Mouse (Mus musculus): ENCODE results near the gene Farsa. TPM values are rescaled to one million over a fixed set of nuclear protein-coding genes. Genes with fewer than 3 reads are reported as not detected.
A peak's percentile ranks its signal among the peaks of the same experiment; 100 is the strongest.

Gene Farsa
- total RNA-seq, 2 experiments from 2014 or later, result 23.8 to 24.9 TPM

GRCm38 (mm10) chr8:84910551-84910950, 53.8 kb downstream of the Farsa start:
- no peak overlapping the region for H3K27ac ChIP-seq
- no peak for DNase-seq
- intact Hi-C loops (cut with DNase I), result no loop called here
- TF ChIP-seq CTCF (IDR thresholded peaks at IDR 0.05), result no peak
- H3K4me3 ChIP-seq, result no peak overlapping the region

DNA sequence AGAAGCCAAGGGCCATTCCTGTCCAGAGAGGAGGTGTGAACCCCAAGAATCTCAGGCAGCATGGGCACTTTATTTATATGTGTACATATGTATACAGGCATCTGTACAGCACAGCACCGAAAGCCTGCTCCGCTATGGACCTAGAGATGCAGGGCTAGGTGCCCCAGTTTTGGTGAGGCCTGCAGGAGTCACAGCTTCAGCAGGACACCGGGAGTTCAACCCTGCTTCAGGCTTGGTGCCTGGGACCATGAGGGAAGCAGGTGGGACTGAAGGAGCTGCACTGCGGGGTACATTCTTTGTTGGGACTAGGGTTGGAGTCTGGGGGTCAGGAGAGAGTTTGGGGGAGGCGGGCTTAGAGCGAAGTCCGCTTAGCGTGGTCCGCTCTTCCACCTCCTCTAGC, 55.1 kb downstream of the Farsa start:
- TF ChIP-seq CTCF (IDR thresholded peaks at IDR 0.05), result no peak
- intact Hi-C loops (cut with DNase I), result no loop called here
- H3K4me3 ChIP-seq, result no peak overlapping the region
- no peak overlapping the region for H3K27ac ChIP-seq
- DNase-seq, result no peak

GRCm38 (mm10) chr8:84912391-84912790, 55.6 kb downstream of the Farsa start:
- no peak for DNase-seq
- peak overlapping the region; percentile 57 for H3K27ac ChIP-seq
- TF ChIP-seq CTCF (IDR thresholded peaks at IDR 0.05), result no peak
- peak overlapping the region; percentile 77 for H3K4me3 ChIP-seq
- intact Hi-C loops (cut with DNase I), result no loop called here

DNA sequence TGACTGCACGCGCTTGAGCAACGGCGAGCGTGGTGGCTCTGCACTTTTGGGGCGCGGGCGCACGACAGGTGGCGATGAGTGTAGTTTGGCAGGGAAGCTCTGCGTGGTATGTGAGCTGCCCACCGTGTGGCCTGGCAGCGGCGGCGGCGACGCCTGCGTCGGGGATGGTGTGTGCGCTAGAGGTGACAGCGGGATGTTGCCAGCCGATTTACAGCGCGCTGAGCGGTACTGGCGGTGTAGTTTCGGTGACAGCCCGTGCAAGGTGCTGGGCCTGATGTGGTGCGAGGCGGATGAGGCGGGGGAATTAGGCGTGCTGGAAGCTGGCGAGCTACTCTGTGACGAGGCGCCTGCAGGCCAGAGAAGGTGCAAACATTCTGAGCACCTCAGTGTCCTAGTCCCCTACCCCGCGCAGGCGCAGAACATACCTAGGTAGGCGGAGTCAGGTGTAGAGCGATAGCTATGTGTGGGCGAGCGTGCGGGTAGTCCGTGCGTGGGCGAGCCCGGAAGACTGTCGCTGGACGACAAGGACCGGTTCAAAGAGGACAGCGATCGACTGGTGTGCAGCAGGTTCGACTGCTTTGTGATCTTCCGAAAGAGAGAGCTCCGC, 56.2 kb downstream of the Farsa start:
- TF ChIP-seq CTCF (IDR thresholded peaks at IDR 0.05), result no peak; the same call in 1 of the 2 replicates
- H3K4me3 ChIP-seq, result peak overlapping the region; percentile 77
- peak overlapping the region; percentile 57 for H3K27ac ChIP-seq
- peak; percentile 77 for DNase-seq
- intact Hi-C loops (cut with DNase I), result no loop called here

DNA sequence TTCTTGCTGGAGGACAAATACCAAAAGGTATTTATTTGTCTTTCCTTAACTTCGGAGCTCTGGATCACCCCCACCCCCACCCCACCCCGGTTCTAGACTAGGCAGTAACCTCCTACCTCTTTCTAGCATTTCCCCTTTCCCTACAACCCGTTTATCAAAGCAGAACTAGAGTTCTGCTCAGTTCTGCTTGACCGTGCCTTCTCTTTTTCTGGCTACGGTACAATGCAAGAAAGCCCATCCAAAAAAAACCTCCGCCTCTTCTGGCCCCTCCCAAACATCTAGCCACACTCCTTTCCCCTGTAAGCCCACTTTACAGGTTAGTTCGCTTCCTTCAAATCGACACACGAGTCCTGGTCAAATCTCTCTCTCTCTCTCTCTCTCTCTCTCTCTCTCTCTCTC, 56.7 kb downstream of the Farsa start:
- intact Hi-C loops (cut with DNase I), result no loop called here

GRCm38 (mm10) chr8:84913960-84914359, 57.2 kb downstream of the Farsa start:
- peak overlapping the region; percentile 77; the same call in 1 of the 2 replicates for H3K4me3 ChIP-seq
- intact Hi-C loops (cut with DNase I), result no loop called here
- no peak overlapping the region for H3K27ac ChIP-seq
- DNase-seq, result no peak
- TF ChIP-seq CTCF (IDR thresholded peaks at IDR 0.05), result peak; percentile 40

More for the DNA sequence above, 56.7 kb downstream of the Farsa start:
- no peak for DNase-seq
- TF ChIP-seq CTCF (IDR thresholded peaks at IDR 0.05), result no peak
- Histone ChIP-seq H3K4me3 (peak overlapping the region; percentile 77), H3K27ac (peak overlapping the region; percentile 57; the same call in 1 of the 2 replicates)

DNA sequence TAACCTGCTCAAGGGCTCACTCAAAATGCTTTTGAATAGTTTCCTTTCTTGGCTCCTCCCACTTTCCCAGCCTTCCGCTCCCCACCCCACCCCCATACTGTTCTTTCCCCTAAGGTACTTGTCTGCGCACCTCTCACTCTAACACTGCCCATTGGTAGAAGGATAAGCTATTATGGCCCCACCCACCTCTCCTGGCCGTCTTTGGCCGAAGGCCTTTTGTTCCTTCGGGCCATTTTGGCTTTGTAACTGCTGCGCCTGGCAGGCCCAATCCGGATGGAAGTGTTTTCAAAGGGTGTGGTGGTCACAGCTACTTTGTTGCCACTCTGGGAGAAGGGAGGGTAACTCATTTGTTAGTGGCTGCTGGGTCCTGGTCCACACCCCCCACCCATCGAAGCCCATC, 58.5 kb downstream of the Farsa start:
- intact Hi-C loops (cut with DNase I), result no loop called here
- H3K27ac ChIP-seq, result no peak overlapping the region
- H3K4me3 ChIP-seq, result no peak overlapping the region
- DNase-seq, result no peak
- TF ChIP-seq CTCF (IDR thresholded peaks at IDR 0.05), result no peak

GRCm38 (mm10) chr8:84917781-84918180, 61.0 kb downstream of the Farsa start:
- no peak for TF ChIP-seq CTCF (IDR thresholded peaks at IDR 0.05)
- Histone ChIP-seq H3K27ac (no peak overlapping the region), H3K4me3 (no peak overlapping the region)
- no peak for DNase-seq
- intact Hi-C loops (cut with DNase I), result no loop called here

GRCm38 (mm10) chr8:84918646-84919045, 61.9 kb downstream of the Farsa start:
- TF ChIP-seq CTCF (IDR thresholded peaks at IDR 0.05), result no peak
- intact Hi-C loops (cut with DNase I), result no loop called here
- no peak overlapping the region for H3K27ac ChIP-seq
- DNase-seq, result no peak
- H3K4me3 ChIP-seq, result no peak overlapping the region

Small RNA genes within 50 kb of the gene (microRNA-seq; reads per million reads assigned to microRNA genes)
- not detected for gene Mir7069

Other genes starting within 250 kb of the Farsa start
- gene Ier2, start 194.1 kb upstream of the Farsa start, total RNA-seq (2021), result 1 to 10 TPM; 5.9 to 6.5 TPM
- gene Trmt1, start 170.7 kb upstream of the Farsa start, total RNA-seq (2021), result 10 to 100 TPM; 45.6 to 57.5 TPM
- 10 to 100 TPM; 18.7 to 24.3 TPM for gene Nacc1, start 169.1 kb upstream of the Farsa start, total RNA-seq (2021)
- gene Lyl1, start 155.5 kb upstream of the Farsa start, total RNA-seq (2021), result 1 to 10 TPM; 1.1 to 1.3 TPM
- gene G430095P16Rik, start 134.0 kb upstream of the Farsa start, total RNA-seq (2021), result under 1 TPM; 0.36 to 0.78 TPM
- 100 to 1,000 TPM; 465 to 558 TPM for gene Nfix, start 56.6 kb upstream of the Farsa start, total RNA-seq (2021)
- gene Dand5, start 34.2 kb upstream of the Farsa start, total RNA-seq (2021), result 10 to 100 TPM; 10.2 to 14.3 TPM
- 10 to 100 TPM; 16.2 to 30.4 TPM for gene Gadd45gip1, start 25.5 kb upstream of the Farsa start, total RNA-seq (2021)
- gene Rad23a, start 16.3 kb upstream of the Farsa start, total RNA-seq (2021), result 100 to 1,000 TPM; 159 to 172 TPM
- gene Calr, start 10.1 kb upstream of the Farsa start, total RNA-seq (2021), result 100 to 1,000 TPM; 149 to 205 TPM
- gene Syce2, start 15.1 kb downstream of the Farsa start, total RNA-seq (2021), result 1 to 10 TPM; 1.2 to 1.8 TPM
- 10 to 100 TPM; 33.9 to 51.1 TPM for gene Gcdh, start 36.9 kb downstream of the Farsa start, total RNA-seq (2021)
- gene Klf1, start 44.9 kb downstream of the Farsa start, total RNA-seq (2021), result not detected
- gene Dnase2a, start 51.6 kb downstream of the Farsa start, total RNA-seq (2021), result 1 to 10 TPM; 4.0 to 8.4 TPM
- gene Mast1, start 80.4 kb downstream of the Farsa start, total RNA-seq (2021), result under 1 TPM in 1 of 2 experiments, not detected in 1; 0.17 TPM
- not detected for gene Rtbdn, start 90.0 kb downstream of the Farsa start, total RNA-seq (2021)
- gene Gm49661, start 112.4 kb downstream of the Farsa start, total RNA-seq (2021), result not detected
- gene Prdx2, start 112.6 kb downstream of the Farsa start, total RNA-seq (2021), result 100 to 1,000 TPM; 151 to 245 TPM
- gene Rnaseh2a, start 112.8 kb downstream of the Farsa start, total RNA-seq (2021), result 10 to 100 TPM; 22.1 to 25.9 TPM
- 10 to 100 TPM in 1 of 2 experiments, 1 to 10 TPM in 1; 5.7 to 10.1 TPM for gene Junb, start 121.7 kb downstream of the Farsa start, total RNA-seq (2021)
- 1 to 10 TPM; 1.4 to 2.0 TPM for gene Hook2, start 133.6 kb downstream of the Farsa start, total RNA-seq (2021)
- not detected for gene Best2, start 157.5 kb downstream of the Farsa start, total RNA-seq (2021)
- gene Asna1, start 168.3 kb downstream of the Farsa start, total RNA-seq (2021), result 10 to 100 TPM; 50.6 to 58.0 TPM
- 10 to 100 TPM; 71.9 to 72.4 TPM for gene Trir, start 169.8 kb downstream of the Farsa start, total RNA-seq (2021)
- gene Tnpo2, start 179.9 kb downstream of the Farsa start, total RNA-seq (2021), result 10 to 100 TPM; 29.9 to 33.4 TPM
- 1 to 10 TPM; 1.4 to 1.5 TPM for gene Fbxw9, start 203.1 kb downstream of the Farsa start, total RNA-seq (2021)
- not detected for gene Gm5741, start 211.0 kb downstream of the Farsa start, total RNA-seq (2021)
- 10 to 100 TPM; 27.0 to 28.2 TPM for gene Dhps, start 214.8 kb downstream of the Farsa start, total RNA-seq (2021)
- gene Wdr83os, start 223.8 kb downstream of the Farsa start, total RNA-seq (2021), result 10 to 100 TPM; 44.2 to 44.9 TPM
- 10 to 100 TPM; 16.5 to 17.2 TPM for gene Wdr83, start 224.3 kb downstream of the Farsa start, total RNA-seq (2021)
- 10 to 100 TPM in 1 of 2 experiments, 1 to 10 TPM in 1; 8.1 to 10.3 TPM for gene Man2b1, start 226.3 kb downstream of the Farsa start, total RNA-seq (2021)